Mouse (Mus musculus) lung, adult 2 months (tissue): Measurements from ENCODE around the gene Rbbp6.

ENCODE experiments used
- CTCF ChIP-seq: fragments of 200-500 bp; IDR thresholded peaks from 2 replicates; pipeline ENCODE4 v1.5.1; 2011; ENCODE audit warnings: mild to moderate bottlenecking, low read length, control low read depth; ENCODE audit not compliant: insufficient read depth
- POLR2A ChIP-seq: fragments of 200-500 bp; IDR thresholded peaks from 2 replicates; pipeline ENCODE4 v1.6.1; 2011; ENCODE audit warnings: low read depth, mild to moderate bottlenecking, control low read depth, low read length, borderline replicate concordance; ENCODE audit errors: extremely low read depth

DNA sequence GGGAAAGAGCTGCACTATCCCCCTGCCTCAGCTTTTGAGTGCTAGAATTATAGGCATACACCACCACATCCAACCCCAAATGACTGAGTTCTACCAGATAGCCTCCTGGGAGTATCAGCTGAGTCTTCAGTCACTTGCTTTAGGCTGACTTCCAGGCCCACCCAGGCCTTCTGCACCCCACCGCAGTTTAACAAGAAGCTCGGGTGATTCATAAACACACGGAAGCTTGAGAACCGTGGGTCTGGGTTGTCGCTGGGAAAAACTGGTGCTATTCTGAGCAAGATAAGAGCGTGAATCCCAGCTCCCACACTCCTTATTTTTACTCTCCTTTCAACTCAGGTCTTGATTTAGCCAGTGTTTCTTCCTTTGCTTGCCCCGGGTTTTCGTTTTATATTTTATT, 69.8 kb downstream of the Rbbp6 start:
- TF ChIP-seq CTCF (no peak), POLR2A (no peak)
